Mouse (Mus musculus): ENCODE data around the gene Olfr1394. TPM values are rescaled to one million over a fixed set of nuclear protein-coding genes. Genes with fewer than 3 reads are reported as not detected.

Olfr1394 gene
- total RNA-seq, 1 experiment = not detected

- DNase-seq (ENCODE audit: low read depth, low spot score) = no peak
- no peaks in the 10 kb centered on the region for H3K9me3 ChIP-seq (ENCODE audit: control insufficient read depth, insufficient read depth, low read depth, low read length)
- no peaks in the 10 kb centered on the region for H3K4me1 ChIP-seq (ENCODE audit: control insufficient read depth in 2 of 2, insufficient read depth in 2 of 2, low read length in 2 of 2, poor library complexity in 1 of 2)
Measured at GRCm38 (mm10) chr11:49183172-49183571, 29.0 kb downstream of the Olfr1394 start.

GRCm38 (mm10) chr11:49186452-49186851 is 32.3 kb downstream of the Olfr1394 start:
- Histone ChIP-seq H3K4me1 (ENCODE audit: control insufficient read depth in 2 of 2, insufficient read depth in 2 of 2, low read length in 2 of 2, poor library complexity in 1 of 2) (no peaks in the 10 kb centered on the region), H3K4me3 (ENCODE audit: insufficient read depth in 1 of 2, low read depth in 1 of 2, low read length in 2 of 2, poor library complexity in 1 of 2, severe bottlenecking in 1 of 2) (no peak overlapping the region), H3K9me3 (ENCODE audit: control insufficient read depth, insufficient read depth, low read depth, low read length) (no peaks in the 10 kb centered on the region), H3K36me3 (ENCODE audit: control insufficient read depth, insufficient read depth, low read length, poor library complexity, severe bottlenecking) (no peaks in the 10 kb centered on the region), H3K27ac (ENCODE audit: insufficient read depth, low read depth, low read length, poor library complexity, severe bottlenecking) (no peak overlapping the region), H3K9ac (ENCODE audit: insufficient read depth, low read depth, low read length, poor library complexity, severe bottlenecking) (no peak overlapping the region)
- no peak for TF ChIP-seq CHD2 (IDR thresholded peaks at IDR 0.05; ENCODE audit: low read depth, low read length)
- TF ChIP-seq ZNF384 (IDR thresholded peaks at IDR 0.05; ENCODE audit: low read depth, low read length) = no peak
- TF ChIP-seq MAFK (IDR thresholded peaks at IDR 0.05; ENCODE audit: insufficient read depth, low read depth, low read length) = no peak
- TF ChIP-seq ZC3H11A (IDR thresholded peaks at IDR 0.05; ENCODE audit: borderline replicate concordance, low read depth, low read length) = no peak
- TF ChIP-seq HCFC1 (IDR thresholded peaks at IDR 0.05; ENCODE audit: borderline replicate concordance, insufficient read depth, low read length) = no peak
- no peak for DNase-seq (ENCODE audit: low read depth, low spot score)
- in situ Hi-C loops (cut with MboI; ENCODE audit: low sequenced_read_pairs in 2 of 2, unreplicated experiment in 2 of 2) = loop anchor here in 1 of 2 experiments (5.0 kb wide), 1 partner anchor 81 kb away; no protein-coding TSS in a partner anchor

More at GRCm38 (mm10) chr11:49183172-49183571, 29.0 kb downstream of the Olfr1394 start:
- Histone ChIP-seq H3K27ac (ENCODE audit: insufficient read depth, low read depth, low read length, poor library complexity, severe bottlenecking) (no peak overlapping the region), H3K36me3 (ENCODE audit: control insufficient read depth, insufficient read depth, low read length, poor library complexity, severe bottlenecking) (no peaks in the 10 kb centered on the region), H3K9ac (ENCODE audit: insufficient read depth, low read depth, low read length, poor library complexity, severe bottlenecking) (no peak overlapping the region), H3K4me3 (ENCODE audit: insufficient read depth in 1 of 2, low read depth in 1 of 2, low read length in 2 of 2, poor library complexity in 1 of 2, severe bottlenecking in 1 of 2) (no peak overlapping the region)
- in situ Hi-C loops (cut with MboI; ENCODE audit: low sequenced_read_pairs in 2 of 2, unreplicated experiment in 2 of 2) = no loop called here
- TF ChIP-seq MAFK (IDR thresholded peaks at IDR 0.05; ENCODE audit: insufficient read depth, low read depth, low read length) (no peak), CHD2 (IDR thresholded peaks at IDR 0.05; ENCODE audit: low read depth, low read length) (no peak), ZNF384 (IDR thresholded peaks at IDR 0.05; ENCODE audit: low read depth, low read length) (no peak), ZC3H11A (IDR thresholded peaks at IDR 0.05; ENCODE audit: borderline replicate concordance, low read depth, low read length) (no peak), HCFC1 (IDR thresholded peaks at IDR 0.05; ENCODE audit: borderline replicate concordance, insufficient read depth, low read length) (no peak)

- no peaks in the 10 kb centered on the region for H3K4me1 ChIP-seq (ENCODE audit: control insufficient read depth in 2 of 2, insufficient read depth in 2 of 2, low read length in 2 of 2, poor library complexity in 1 of 2)
- no peak for DNase-seq (ENCODE audit: low read depth, low spot score)
- no peaks in the 10 kb centered on the region for H3K9me3 ChIP-seq (ENCODE audit: control insufficient read depth, insufficient read depth, low read depth, low read length)
- in situ Hi-C loops (cut with MboI; ENCODE audit: low sequenced_read_pairs in 2 of 2, unreplicated experiment in 2 of 2) = loop anchor here in 1 of 2 experiments (5.0 kb wide), 1 partner anchor 80 kb away; no protein-coding TSS in a partner anchor
- H3K4me3 ChIP-seq (ENCODE audit: insufficient read depth in 1 of 2, low read depth in 1 of 2, low read length in 2 of 2, poor library complexity in 1 of 2, severe bottlenecking in 1 of 2) = 0 out of 4 replicates have a peak within 1 kb of the TSS, but pooled peaks of 1 of the 2 experiments have one; percentile 13
- TF ChIP-seq MAFK (IDR thresholded peaks at IDR 0.05; ENCODE audit: insufficient read depth, low read depth, low read length) = no peak
- no peak for TF ChIP-seq ZC3H11A (IDR thresholded peaks at IDR 0.05; ENCODE audit: borderline replicate concordance, low read depth, low read length)
- TF ChIP-seq ZNF384 (IDR thresholded peaks at IDR 0.05; ENCODE audit: low read depth, low read length) = no peak
- no peak for TF ChIP-seq HCFC1 (IDR thresholded peaks at IDR 0.05; ENCODE audit: borderline replicate concordance, insufficient read depth, low read length)
- TF ChIP-seq CHD2 (IDR thresholded peaks at IDR 0.05; ENCODE audit: low read depth, low read length) = no peak
- H3K27ac ChIP-seq (ENCODE audit: insufficient read depth, low read depth, low read length, poor library complexity, severe bottlenecking) = no peak within 1 kb of the TSS
- H3K36me3 ChIP-seq (ENCODE audit: control insufficient read depth, insufficient read depth, low read length, poor library complexity, severe bottlenecking) = no peaks in the 10 kb centered on the region
- H3K9ac ChIP-seq (ENCODE audit: insufficient read depth, low read depth, low read length, poor library complexity, severe bottlenecking) = no peak within 1 kb of the TSS
Measured at GRCm38 (mm10) chr11:49186955-49187488, 32.8 kb downstream of the Olfr1394 start, which contains the start of gene Btnl9. Btnl9 (minus strand) TSS chr11:49187159.

DNA sequence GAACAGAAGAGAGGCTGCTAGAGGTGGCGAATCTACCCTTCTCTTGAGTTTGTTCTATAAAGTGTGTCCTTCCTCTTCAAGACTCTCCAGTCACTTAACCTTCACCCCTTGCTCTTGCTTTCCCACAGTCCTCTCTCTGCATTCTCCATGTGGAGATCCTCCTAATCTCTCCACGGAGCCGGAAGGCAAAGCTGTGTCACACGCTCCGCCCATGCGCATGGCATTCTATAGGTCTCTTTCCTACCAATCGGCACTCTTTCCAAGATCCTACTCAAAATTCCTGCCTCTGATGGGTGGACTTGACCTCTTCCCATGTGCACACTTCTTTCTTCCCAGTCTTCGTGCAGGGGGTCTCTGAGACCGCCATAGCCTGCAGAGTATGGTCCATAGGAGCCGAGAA is 33.5 kb downstream of the Olfr1394 start:
- H3K9me3 ChIP-seq (ENCODE audit: control insufficient read depth, insufficient read depth, low read depth, low read length) = no peaks in the 10 kb centered on the region
- TF ChIP-seq MAFK (IDR thresholded peaks at IDR 0.05; ENCODE audit: insufficient read depth, low read depth, low read length) (no peak), ZC3H11A (IDR thresholded peaks at IDR 0.05; ENCODE audit: borderline replicate concordance, low read depth, low read length) (no peak), ZNF384 (IDR thresholded peaks at IDR 0.05; ENCODE audit: low read depth, low read length) (no peak), HCFC1 (IDR thresholded peaks at IDR 0.05; ENCODE audit: borderline replicate concordance, insufficient read depth, low read length) (no peak), CHD2 (IDR thresholded peaks at IDR 0.05; ENCODE audit: low read depth, low read length) (no peak)
- in situ Hi-C loops (cut with MboI; ENCODE audit: low sequenced_read_pairs in 2 of 2, unreplicated experiment in 2 of 2) = loop anchor here in 1 of 2 experiments (5.0 kb wide), 1 partner anchor 80 kb away; no protein-coding TSS in a partner anchor
- DNase-seq (ENCODE audit: low read depth, low spot score) = no peak
- no peaks in the 10 kb centered on the region for H3K36me3 ChIP-seq (ENCODE audit: control insufficient read depth, insufficient read depth, low read length, poor library complexity, severe bottlenecking)
- no peaks in the 10 kb centered on the region for H3K4me1 ChIP-seq (ENCODE audit: control insufficient read depth in 2 of 2, insufficient read depth in 2 of 2, low read length in 2 of 2, poor library complexity in 1 of 2)
- no peak overlapping the region for H3K9ac ChIP-seq (ENCODE audit: insufficient read depth, low read depth, low read length, poor library complexity, severe bottlenecking)
- H3K27ac ChIP-seq (ENCODE audit: insufficient read depth, low read depth, low read length, poor library complexity, severe bottlenecking) = no peak overlapping the region
- 0 out of 4 replicates have a peak overlapping the region, but pooled peaks of 1 of the 2 experiments have one; percentile 13 for H3K4me3 ChIP-seq (ENCODE audit: insufficient read depth in 1 of 2, low read depth in 1 of 2, low read length in 2 of 2, poor library complexity in 1 of 2, severe bottlenecking in 1 of 2)

Measured in ES-E14 (cell line).